Mouse (Mus musculus): ENCODE measurements around the gene Surf1.
"Not testable (repeated sequence)": the region's sequence is repeated elsewhere in the genome, so short reads cannot be mapped to it uniquely, and the experiment has no call there.

Gene Surf1

GRCm38 (mm10) chr2:26886170-26886569 is 30.2 kb downstream of the Surf1 start:
- not testable (repeated sequence) for DNase-seq (ENCODE audit: low read depth)

GRCm38 (mm10) chr2:26885541-26885940 is 30.8 kb downstream of the Surf1 start:
- DNase-seq (ENCODE audit: low read depth) = not testable (repeated sequence)

DNA sequence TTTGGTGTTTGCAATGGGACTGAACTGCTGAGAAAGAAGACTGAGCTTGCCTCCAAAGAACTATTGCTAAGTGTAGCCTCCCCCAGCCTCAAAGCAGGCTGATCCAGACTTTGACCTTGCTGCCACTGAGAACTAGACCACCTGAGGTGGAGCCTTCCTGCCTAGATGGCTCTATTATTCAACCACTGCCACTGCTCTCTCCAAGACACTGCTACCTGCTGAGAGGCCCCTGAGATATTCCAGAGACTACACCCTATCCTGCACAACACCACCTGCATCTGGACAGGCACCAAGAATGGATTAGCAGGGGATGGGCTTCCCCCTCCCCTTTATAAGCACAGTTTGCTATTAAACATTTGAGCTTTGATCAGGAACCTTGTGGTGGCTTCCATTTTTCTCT is 37.8 kb downstream of the Surf1 start:
- no peak for DNase-seq (ENCODE audit: low read depth)

- DNase-seq (ENCODE audit: low read depth) = no peak
Observed at GRCm38 (mm10) chr2:26870666-26871065, 45.7 kb downstream of the Surf1 start.

GRCm38 (mm10) chr2:26864879-26865278 is 51.5 kb downstream of the Surf1 start, which contains the start of gene Abo:
TSS of gene Abo (minus strand) at chr2:26864979.
- DNase-seq (ENCODE audit: low read depth) = no peak
